10 mouse cellular contexts compared by ENCODE assay signal in the genomic region with DNA sequence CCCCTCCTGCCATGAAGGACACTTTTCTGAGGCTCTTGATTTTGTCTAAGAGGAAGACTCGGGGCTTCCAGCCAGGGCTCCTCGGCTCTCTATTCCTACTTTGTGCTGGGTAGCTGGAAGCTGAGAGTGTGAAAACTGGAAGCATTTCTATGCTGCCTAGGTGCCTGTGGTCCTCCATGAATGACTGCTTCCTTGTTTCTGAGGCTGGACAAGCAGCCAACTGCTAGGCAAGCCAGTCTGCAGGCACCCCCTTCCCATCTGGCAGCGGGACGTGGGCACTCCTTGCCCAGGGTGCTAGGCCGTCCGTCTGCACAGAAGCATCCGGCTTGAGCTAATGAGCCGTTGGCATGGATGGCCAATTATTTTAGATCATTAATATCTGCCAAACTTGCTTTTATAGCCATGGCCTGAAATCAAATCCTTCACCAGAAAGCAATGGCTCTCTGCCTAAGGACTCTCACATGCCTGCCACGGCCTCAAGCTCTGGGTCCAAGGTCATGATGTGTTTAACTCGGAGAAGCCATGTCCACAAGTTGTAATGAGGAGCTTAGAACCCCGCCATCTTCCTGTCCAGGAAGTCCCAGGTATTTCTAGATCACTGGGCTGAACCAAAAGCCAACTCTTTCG.
A peak's percentile ranks its signal among the peaks of the same experiment; 100 is the strongest.
DNase-seq lines count a peak whose midpoint lies in the region; ATAC-seq lines count a peak whose summit lies in the region.
"Had no signal": no experiment of that assay in that cellular context is flagged by ENCODE, and none has a peak within 500 bp of the region (broad histone marks: within the 10 kb centered on the region; RNA-seq: fewer than 3 reads in every experiment).

No protein-coding gene starts in this region.

- H3K36me3 ChIP-seq in midbrain, embryonic 11.5 days (ENCODE audit: control insufficient read depth, insufficient read depth, low read length): no peaks in the 10 kb centered on the region
- H3K36me3 ChIP-seq in midbrain, embryonic 15.5 days (replicated peaks): no peaks in the 10 kb centered on the region
- H3K36me3 ChIP-seq in heart, embryonic 11.5 days (ENCODE audit: control insufficient read depth, insufficient read depth, low read length): no peaks in the 10 kb centered on the region
- no peaks in the 10 kb centered on the region for H3K36me3 ChIP-seq in kidney, embryonic 14.5 days (ENCODE audit: control insufficient read depth, insufficient read depth, low read length)

- H3K4me1 ChIP-seq in midbrain, embryonic 11.5 days (ENCODE audit: control insufficient read depth, insufficient read depth, low read length): no peaks in the 10 kb centered on the region; the same call in 1 of the 2 replicates
- peaks cover 9% of the 10 kb centered on the region for H3K4me1 ChIP-seq in midbrain, embryonic 15.5 days
- H3K4me1 ChIP-seq in heart, embryonic 11.5 days (ENCODE audit: control insufficient read depth, insufficient read depth, low read length): no peaks in the 10 kb centered on the region
- H3K4me1 ChIP-seq in kidney, embryonic 14.5 days (ENCODE audit: control insufficient read depth, insufficient read depth, low read length): peaks cover 3% of the 10 kb centered on the region; the same call in 1 of the 2 replicates

- no peak for ATAC-seq in midbrain, embryonic 11.5 days (ENCODE audit: low FRiP score)
- no peak for ATAC-seq in midbrain, embryonic 15.5 days (replicated peaks)
- ATAC-seq in heart, embryonic 11.5 days (replicated peaks; ENCODE audit: insufficient number of reproducible peaks, low FRiP score, low TSS enrichment): no peak
- ATAC-seq in kidney, embryonic 14.5 days (ENCODE audit: low FRiP score, low TSS enrichment): no peak

- no peak overlapping the region for H3K4me2 ChIP-seq in midbrain, embryonic 11.5 days
- H3K4me2 ChIP-seq in midbrain, embryonic 15.5 days: no peak overlapping the region
- no peak overlapping the region for H3K4me2 ChIP-seq in heart, embryonic 11.5 days
- H3K4me2 ChIP-seq in kidney, embryonic 14.5 days (replicated peaks; ENCODE audit: low read depth, low read length): no peak overlapping the region
- H3K4me2 ChIP-seq: lung, embryonic 14.5 days had no signal

- no peaks in the 10 kb centered on the region for H3K9me3 ChIP-seq in midbrain, embryonic 11.5 days (ENCODE audit: control insufficient read depth, low read length)
- no peaks in the 10 kb centered on the region for H3K9me3 ChIP-seq in midbrain, embryonic 15.5 days
- no peaks in the 10 kb centered on the region for H3K9me3 ChIP-seq in heart, embryonic 11.5 days (replicated peaks; ENCODE audit: control insufficient read depth, low read length)
- peaks cover 3% of the 10 kb centered on the region; the same call in 1 of the 2 replicates for H3K9me3 ChIP-seq in kidney, embryonic 14.5 days (ENCODE audit: control insufficient read depth, low read length)

- H3K27me3 ChIP-seq in midbrain, embryonic 11.5 days (ENCODE audit: control insufficient read depth, insufficient read depth, low read length): no peaks in the 10 kb centered on the region; the same call in 1 of the 2 replicates
- H3K27me3 ChIP-seq in midbrain, embryonic 15.5 days (replicated peaks): peaks cover 3% of the 10 kb centered on the region; the same call in 1 of the 2 replicates
- H3K27me3 ChIP-seq in heart, embryonic 11.5 days (ENCODE audit: control insufficient read depth, insufficient read depth, low read length): peaks cover 7% of the 10 kb centered on the region
- no peaks in the 10 kb centered on the region for H3K27me3 ChIP-seq in kidney, embryonic 14.5 days (ENCODE audit: control insufficient read depth, insufficient read depth, low read length)

- no peak overlapping the region for H3K9ac ChIP-seq in midbrain, embryonic 11.5 days (ENCODE audit: low read length)
- no peak overlapping the region for H3K9ac ChIP-seq in midbrain, embryonic 15.5 days
- H3K9ac ChIP-seq in heart, embryonic 11.5 days (ENCODE audit: low read depth, low read length): no peak overlapping the region
- H3K9ac ChIP-seq in kidney, embryonic 14.5 days (ENCODE audit: low read depth, low read length): no peak overlapping the region
- H3K9ac ChIP-seq: lung, embryonic 14.5 days had no signal

- peak; percentile 8 for DNase-seq in midbrain, embryonic 11.5 days (ENCODE audit: low spot score, missing footprints)
- DNase-seq in frontal cortex, adult 2 months (ENCODE audit: extremely low spot score in 1 of 2, low spot score in 1 of 2): peak; percentile 50 to 56
- DNase-seq in left cerebral cortex, adult 18-20 months (ENCODE audit: low spot score in 2 of 2): peak; percentile 13 to 28
- DNase-seq in thymus, postnatal 4 days: no peak
- no peak for DNase-seq in kidney, adult 11 months
- DNase-seq: kidney, postnatal 10 days; lung, embryonic 14.5 days had no signal

- H3K4me3 ChIP-seq in midbrain, embryonic 11.5 days (ENCODE audit: low read depth, low read length): no peak overlapping the region
- H3K4me3 ChIP-seq in midbrain, embryonic 15.5 days: no peak overlapping the region
- H3K4me3 ChIP-seq in heart, embryonic 11.5 days (ENCODE audit: low read depth, low read length): no peak overlapping the region
- H3K4me3 ChIP-seq in kidney, embryonic 14.5 days (ENCODE audit: low read length): no peak overlapping the region

- WGBS in midbrain, embryonic 11.5 days: 93% methylated on average over 12 of the region's 12 CpGs
- 86% methylated on average over 12 of the region's 12 CpGs for WGBS in midbrain, embryonic 15.5 days
- WGBS in heart, embryonic 11.5 days (ENCODE audit: insufficient replicate concordance): 85% methylated on average over 12 of the region's 12 CpGs
- 69% methylated on average over 12 of the region's 12 CpGs for WGBS in kidney, embryonic 14.5 days

- no peak overlapping the region for H3K27ac ChIP-seq in midbrain, embryonic 11.5 days (ENCODE audit: low read depth, low read length)
- H3K27ac ChIP-seq in midbrain, embryonic 15.5 days: no peak overlapping the region
- no peak overlapping the region for H3K27ac ChIP-seq in heart, embryonic 11.5 days (ENCODE audit: low read depth, low read length)
- H3K27ac ChIP-seq in kidney, embryonic 14.5 days (ENCODE audit: low read depth, low read length): no peak overlapping the region

Comparison
In these comparisons a context has a peak if more than half of its experiments do, and no peak if none do; other contexts are left out.
1. DNase-seq: peak in midbrain, embryonic 11.5 days (single experiment), frontal cortex, adult 2 months (2 of 2) and left cerebral cortex, adult 18-20 months (2 of 2); none in thymus, postnatal 4 days (single experiment) and kidney, adult 11 months (single experiment).